Mouse (Mus musculus) embryo, embryonic 10.5 days (tissue): Measurements from ENCODE around the gene Htatip2.
A peak's percentile ranks its signal among the peaks of the same experiment; 100 is the strongest.

Experiments used
- DNase-seq: peaks from one replicate; pipeline ENCODE4 v3.0.0-alpha.2; 2015; ENCODE audit warnings: low spot score

The Htatip2 gene

GRCm38 (mm10) chr7:49786618-49787382 lies 27.9 kb downstream of the Htatip2 start:
- peak; percentile 75 for DNase-seq

DNA sequence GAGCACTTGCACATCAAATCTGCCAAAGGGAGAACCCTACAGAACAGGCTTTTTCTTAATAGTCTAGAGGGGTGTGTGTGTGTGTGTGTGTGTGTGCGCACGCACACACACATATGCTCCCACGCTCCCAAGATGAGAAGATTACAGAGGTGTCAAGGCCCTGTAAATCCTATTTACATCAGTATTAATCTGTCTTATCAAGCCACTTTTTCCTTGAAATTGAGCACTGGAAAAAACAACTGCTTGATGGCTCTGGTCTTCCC lies 28.4 kb downstream of the Htatip2 start:
- no peak for DNase-seq

DNA sequence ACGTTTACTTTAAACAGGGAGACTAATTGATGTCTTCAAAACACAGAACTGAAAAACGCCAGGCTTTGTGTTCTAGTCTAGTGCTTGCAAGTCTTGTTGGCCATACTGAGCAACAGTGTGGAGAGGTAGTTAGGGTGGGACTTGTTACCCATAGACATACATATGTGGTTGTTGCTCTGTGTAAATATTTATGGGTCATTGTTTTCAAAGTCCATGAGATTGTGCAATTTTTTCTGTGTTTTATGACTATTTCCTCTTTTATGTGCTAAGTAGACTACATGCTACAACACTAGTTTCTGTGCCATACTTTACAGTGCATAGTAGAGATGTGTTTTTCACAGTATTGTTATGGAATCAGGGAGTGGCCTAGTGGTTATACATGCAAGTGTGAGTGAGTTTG lies 35.4 kb downstream of the Htatip2 start:
- DNase-seq = no peak

GRCm38 (mm10) chr7:49797171-49797570 lies 38.3 kb downstream of the Htatip2 start:
- no peak for DNase-seq

DNA sequence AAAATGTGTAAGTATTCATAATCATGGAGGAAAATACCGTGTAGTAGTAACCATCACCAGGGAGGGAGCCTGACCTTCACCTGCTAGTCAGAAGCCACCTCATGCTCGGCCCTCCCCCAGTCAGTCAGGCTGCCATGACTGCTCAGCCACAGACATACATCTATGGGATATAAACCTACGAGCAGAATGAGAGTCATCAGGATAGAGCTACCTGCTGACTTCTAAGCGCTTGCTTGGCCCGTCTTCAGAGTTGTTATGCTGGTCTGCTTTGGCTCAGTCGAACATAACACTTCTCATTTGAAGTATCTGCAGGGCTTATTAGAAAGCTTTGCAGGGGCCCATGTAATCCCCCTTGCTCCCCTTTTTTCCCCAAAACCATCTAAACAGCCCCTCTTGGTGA lies 44.6 kb downstream of the Htatip2 start:
- no peak for DNase-seq

DNA sequence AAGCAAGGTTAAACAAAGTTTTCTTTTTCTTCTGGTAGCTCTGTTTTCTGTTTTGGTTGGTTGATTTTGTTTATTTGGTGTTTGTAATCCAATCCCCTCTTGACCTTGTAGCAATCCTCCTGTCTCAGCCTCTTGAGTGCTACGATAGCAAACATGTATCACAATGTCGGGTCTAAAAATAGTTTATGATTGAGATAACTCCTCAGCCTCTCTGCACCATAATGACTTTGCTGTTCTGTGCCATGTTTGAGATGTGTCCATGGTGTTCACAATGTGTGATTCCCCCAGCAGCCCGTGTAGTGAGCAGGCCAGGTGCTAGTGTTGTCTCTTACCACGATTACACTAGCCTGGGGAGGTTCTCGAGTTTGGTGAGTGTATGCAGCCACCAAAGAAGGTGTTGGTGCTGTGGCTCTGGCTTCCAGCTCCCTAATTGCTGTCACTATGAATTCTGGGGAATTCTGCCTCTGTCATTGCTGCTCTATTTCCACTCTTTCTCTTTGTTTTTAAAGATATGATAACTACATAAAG lies 45.8 kb downstream of the Htatip2 start:
- no peak for DNase-seq

GRCm38 (mm10) chr7:49805618-49806017 lies 46.7 kb downstream of the Htatip2 start:
- no peak for DNase-seq

GRCm38 (mm10) chr7:49807093-49807682 lies 48.3 kb downstream of the Htatip2 start:
- DNase-seq = no peak

DNA sequence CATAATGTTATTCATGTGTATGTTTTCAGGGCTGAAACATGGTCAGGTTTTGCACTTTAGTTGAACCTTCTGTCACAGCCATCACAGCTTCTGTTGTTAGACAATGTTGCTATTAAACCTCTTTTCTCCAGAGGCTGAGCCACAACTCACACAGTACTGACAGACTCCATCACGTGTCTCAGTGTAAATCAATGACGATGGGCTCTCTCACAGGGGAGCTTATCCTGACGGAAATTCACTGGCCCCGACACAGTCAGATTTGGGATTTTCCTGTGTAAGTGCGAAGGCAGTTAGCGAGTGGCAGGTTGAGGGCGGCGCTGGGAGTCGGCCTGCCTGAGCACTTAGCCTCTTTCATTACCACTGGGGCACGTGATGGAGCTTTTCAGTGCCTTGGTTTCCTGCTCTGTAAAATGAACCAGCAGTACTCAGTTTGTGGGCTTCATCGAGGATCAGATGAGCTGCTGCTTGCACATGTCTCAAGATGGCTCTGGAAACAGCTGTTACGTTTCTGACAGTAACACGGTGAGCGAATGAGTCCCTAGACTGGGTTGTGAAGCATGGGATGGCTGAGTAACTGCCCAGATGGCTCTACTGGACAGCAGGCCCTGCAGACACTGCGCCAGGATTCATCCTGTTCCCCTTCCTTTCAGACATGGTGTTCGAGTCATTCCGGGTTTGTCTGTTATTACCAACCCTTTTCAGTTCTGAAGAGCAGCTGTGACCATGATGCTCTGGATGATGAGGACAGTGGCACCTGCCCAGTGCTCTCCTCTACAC lies 49.1 kb downstream of the Htatip2 start:
- no peak for DNase-seq

DNA sequence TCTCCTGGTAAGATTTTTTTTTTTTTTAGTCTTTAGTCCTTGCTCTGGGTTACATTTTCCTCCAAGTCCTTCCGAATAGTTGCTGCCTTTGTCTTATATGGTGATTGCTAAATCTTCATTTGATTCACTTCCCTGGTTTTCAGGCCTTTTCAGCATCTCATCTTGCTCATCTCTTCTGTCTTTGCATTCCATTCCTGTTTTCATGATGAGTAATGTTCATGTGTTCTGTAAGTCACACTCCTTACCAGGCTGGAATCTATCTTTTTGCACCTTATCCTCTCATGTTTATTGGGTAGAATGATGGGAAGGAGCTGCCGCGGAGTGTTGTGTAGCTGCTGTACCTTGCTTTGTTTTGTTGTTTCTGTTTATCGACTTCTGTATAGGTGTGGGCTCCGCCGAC lies 50.2 kb downstream of the Htatip2 start:
- no peak for DNase-seq

DNA sequence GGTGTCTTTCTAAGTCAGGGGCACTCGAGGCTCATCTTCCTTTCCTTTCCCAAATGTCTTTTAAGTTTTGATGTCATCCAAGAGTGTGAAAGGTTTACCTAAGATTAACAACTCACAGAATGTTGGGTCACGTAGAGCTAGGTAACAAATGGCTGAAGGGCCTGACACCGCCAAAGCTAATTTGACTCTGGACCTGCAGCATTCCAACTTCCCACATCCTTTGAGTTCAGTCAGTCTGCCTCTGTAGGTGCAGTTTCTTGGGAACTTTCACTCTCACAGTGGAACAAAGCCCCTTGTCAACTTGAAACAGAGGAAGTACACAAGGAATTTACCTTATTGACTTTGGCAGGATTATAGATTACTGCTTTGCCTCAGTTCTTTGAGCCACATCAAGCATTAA lies 50.6 kb downstream of the Htatip2 start:
- DNase-seq = no peak

- DNase-seq = peak; percentile 6
Measured at GRCm38 (mm10) chr7:49811346-49811745, 52.4 kb downstream of the Htatip2 start.

GRCm38 (mm10) chr7:49819393-49819792 lies 60.5 kb downstream of the Htatip2 start:
- no peak for DNase-seq

DNA sequence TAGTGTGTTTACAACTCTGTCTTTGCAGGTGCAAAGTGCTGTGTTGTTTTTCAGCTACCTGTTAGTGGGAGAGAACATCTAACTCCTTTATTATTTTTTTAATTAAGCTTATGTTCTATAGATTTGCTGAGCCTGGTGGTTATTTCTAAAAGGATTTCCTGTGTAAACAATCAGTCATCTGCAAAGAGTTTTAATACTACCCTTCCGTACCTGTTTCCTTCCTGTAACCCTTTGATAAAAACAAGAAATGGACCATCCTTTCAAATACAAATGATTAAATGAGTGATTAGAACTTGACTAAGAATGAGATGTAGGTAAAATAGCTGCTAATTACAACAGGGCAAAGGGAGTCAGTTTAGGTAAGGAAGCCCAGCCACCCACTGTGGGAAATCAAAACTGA lies 62.5 kb downstream of the Htatip2 start:
- DNase-seq = no peak

DNA sequence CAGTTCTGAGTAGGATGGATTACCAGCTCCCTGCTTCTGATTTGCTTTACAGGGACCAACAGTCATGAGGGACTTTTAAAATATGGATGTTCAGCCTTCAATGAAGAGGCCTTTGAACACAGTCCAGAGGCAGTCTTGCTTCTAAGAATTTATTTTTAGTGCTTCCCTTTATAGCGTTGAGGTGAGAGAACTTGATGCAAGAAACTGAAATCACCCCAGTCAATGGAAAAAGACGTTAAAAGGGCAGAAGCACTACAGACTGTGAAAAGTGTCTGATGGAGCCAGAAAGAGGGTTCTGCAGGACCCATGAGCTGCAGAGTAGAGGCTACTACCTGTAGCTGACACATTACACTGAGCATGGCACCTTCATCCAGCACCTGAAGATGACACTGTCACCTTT lies 63.1 kb downstream of the Htatip2 start:
- no peak for DNase-seq
